22 mouse cellular contexts compared by ENCODE assay signal in the genomic region with DNA sequence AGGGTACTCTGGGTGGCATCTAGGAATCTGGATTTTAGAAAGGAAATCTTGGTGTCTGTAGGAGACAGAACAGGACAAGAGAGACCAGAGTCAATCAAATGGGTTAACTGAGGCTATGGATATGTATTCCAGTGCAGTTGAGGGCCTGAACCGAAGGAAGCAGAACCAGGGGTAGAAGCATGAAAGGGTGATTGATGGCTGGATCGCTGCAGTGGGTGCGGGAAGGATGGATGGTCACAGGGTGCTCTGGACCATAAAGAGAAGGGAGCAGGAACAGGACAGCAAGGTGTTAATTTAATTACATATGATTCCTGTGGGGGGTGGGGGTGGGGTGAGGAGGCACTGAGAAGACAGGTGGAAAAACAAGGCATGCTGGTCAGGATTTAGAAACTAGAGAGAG.
DNase-seq lines count a peak whose midpoint lies in the region; ATAC-seq lines count a peak whose summit lies in the region.
"Had no signal": no experiment of that assay in that cellular context is flagged by ENCODE, and none has a peak within 500 bp of the region (broad histone marks: within the 10 kb centered on the region; RNA-seq: fewer than 3 reads in every experiment).

No protein-coding gene starts in this region.

- intact Hi-C loops in heart, postnatal 10 days (cut with DNase I): loop anchor here (5.0 kb wide), 1 partner anchor 55 kb away; no protein-coding TSS in a partner anchor

- peak; percentile 15 for DNase-seq in heart, adult 11 months
- no peak for DNase-seq in heart, postnatal 10 days
- DNase-seq in kidney, adult 11 months: no peak
- peak; percentile 19 for DNase-seq in limb, embryonic 10.5 days (ENCODE audit: low spot score)
- no peak for DNase-seq in liver
- DNase-seq: adrenal gland, adult 2 months; adrenal gland, adult 8-10 months; adrenal gland, postnatal 10 days; adrenal gland, postnatal 14 days; adrenal gland, postnatal 25 days; adrenal gland, postnatal 36 days; B cell, adult 2 months; cerebellum, adult 11 months; cerebellum, adult 11-12 months had no signal

- no peaks in the 10 kb centered on the region for H3K9me3 ChIP-seq in kidney, embryonic 15.5 days (replicated peaks)
- no peaks in the 10 kb centered on the region for H3K9me3 ChIP-seq in kidney, embryonic 14.5 days (ENCODE audit: control insufficient read depth, low read length)
- no peaks in the 10 kb centered on the region for H3K9me3 ChIP-seq in kidney, embryonic 16.5 days (ENCODE audit: low read length)
- H3K9me3 ChIP-seq in limb, embryonic 10.5 days (replicated peaks): no peaks in the 10 kb centered on the region

- H3K36me3 ChIP-seq in kidney, embryonic 15.5 days: peaks cover 6% of the 10 kb centered on the region
- no peaks in the 10 kb centered on the region for H3K36me3 ChIP-seq in kidney, embryonic 14.5 days (ENCODE audit: control insufficient read depth, insufficient read depth, low read length)
- H3K36me3 ChIP-seq in kidney, embryonic 16.5 days (ENCODE audit: insufficient read depth, low read length): 0 out of 2 replicates have a peak, but pooled peaks cover 4% of the 10 kb centered on the region
- H3K36me3 ChIP-seq in limb, embryonic 10.5 days: no peaks in the 10 kb centered on the region
- H3K36me3 ChIP-seq: G1E had no signal

- no peak overlapping the region for H3K9ac ChIP-seq in kidney, embryonic 15.5 days
- no peak overlapping the region for H3K9ac ChIP-seq in kidney, embryonic 14.5 days (ENCODE audit: low read depth, low read length)
- H3K9ac ChIP-seq in kidney, embryonic 16.5 days (replicated peaks; ENCODE audit: low read length): no peak overlapping the region

- H3K4me3 ChIP-seq in kidney, embryonic 15.5 days (replicated peaks): no peak overlapping the region
- H3K4me3 ChIP-seq in kidney, embryonic 14.5 days (ENCODE audit: low read length): no peak overlapping the region
- no peak overlapping the region for H3K4me3 ChIP-seq in kidney, embryonic 16.5 days (ENCODE audit: low read length)
- no peak overlapping the region for H3K4me3 ChIP-seq in limb, embryonic 10.5 days

- peaks cover 11% of the 10 kb centered on the region for H3K4me1 ChIP-seq in kidney, embryonic 15.5 days
- H3K4me1 ChIP-seq in kidney, embryonic 14.5 days (ENCODE audit: control insufficient read depth, insufficient read depth, low read length): no peaks in the 10 kb centered on the region
- H3K4me1 ChIP-seq in kidney, embryonic 16.5 days (ENCODE audit: insufficient read depth, low read length): peaks cover 12% of the 10 kb centered on the region
- no peaks in the 10 kb centered on the region; the same call in 1 of the 2 replicates for H3K4me1 ChIP-seq in limb, embryonic 10.5 days

- H3K4me2 ChIP-seq in kidney, embryonic 15.5 days: no peak overlapping the region
- H3K4me2 ChIP-seq in kidney, embryonic 14.5 days (replicated peaks; ENCODE audit: low read depth, low read length): no peak overlapping the region
- no peak overlapping the region for H3K4me2 ChIP-seq in kidney, embryonic 16.5 days (replicated peaks; ENCODE audit: low read depth, low read length)

- 24% methylated on average over 3 of the region's 3 CpGs for WGBS in kidney, embryonic 15.5 days
- WGBS in kidney, embryonic 14.5 days: 12% methylated on average over 3 of the region's 3 CpGs
- 15% methylated on average over 3 of the region's 3 CpGs for WGBS in kidney, embryonic 16.5 days
- 45% methylated on average over 3 of the region's 3 CpGs for WGBS in limb, embryonic 10.5 days

- H3K27me3 ChIP-seq in kidney, embryonic 15.5 days: no peaks in the 10 kb centered on the region
- no peaks in the 10 kb centered on the region for H3K27me3 ChIP-seq in kidney, embryonic 14.5 days (ENCODE audit: control insufficient read depth, insufficient read depth, low read length)
- no peaks in the 10 kb centered on the region for H3K27me3 ChIP-seq in kidney, embryonic 16.5 days (ENCODE audit: insufficient read depth, low read length)
- H3K27me3 ChIP-seq in limb, embryonic 10.5 days (ENCODE audit: low read depth, poor library complexity, severe bottlenecking): no peaks in the 10 kb centered on the region
- H3K27me3 ChIP-seq: CH12.LX, Patski had no signal

- peak; percentile 55; the same call in 1 of the 2 replicates for ATAC-seq in kidney, embryonic 15.5 days (replicated peaks; ENCODE audit: low FRiP score)
- ATAC-seq in kidney, embryonic 14.5 days (ENCODE audit: low FRiP score, low TSS enrichment): no peak
- ATAC-seq in kidney, embryonic 16.5 days (ENCODE audit: low FRiP score, low TSS enrichment): peak; percentile 53; the same call in 1 of the 2 replicates
- ATAC-seq: activated CD4-positive, CD25-positive, alpha-beta regulatory T cell, adult 4 months; CD4-positive, CD25-positive, alpha-beta regulatory T cell, adult 4 months; Patski had no signal

- H3K27ac ChIP-seq in kidney, embryonic 15.5 days: no peak overlapping the region
- H3K27ac ChIP-seq in kidney, embryonic 14.5 days (ENCODE audit: low read depth, low read length): no peak overlapping the region
- peak overlapping the region; percentile 50 for H3K27ac ChIP-seq in kidney, embryonic 16.5 days (ENCODE audit: low read length)
- no peak overlapping the region for H3K27ac ChIP-seq in limb, embryonic 10.5 days

Comparison
In these comparisons a context has a peak if more than half of its experiments do, and no peak if none do; other contexts are left out.
1. DNase-seq: peak in heart, adult 11 months (single experiment) and limb, embryonic 10.5 days (single experiment); none in heart, postnatal 10 days (0 of 2), kidney, adult 11 months (single experiment) and liver (single experiment).